Mouse (Mus musculus) liver, embryonic 11.5 days (tissue): ENCODE measurements around the gene Palld. TPM values are rescaled to one million over a fixed set of nuclear protein-coding genes. Genes with fewer than 3 reads are reported as not detected.

ENCODE experiments used
- ATAC-seq: fragments of 200-750 bp; cut with Nextera tagmentation; replicated peaks from 2 replicates; pipeline ENCODE4 v1.8.0; 2017; ENCODE audit warnings: moderate number of reproducible peaks, mild to moderate bottlenecking, moderate TSS enrichment, moderate library complexity; ENCODE audit not compliant: low FRiP score
- DNase-seq: peaks from one replicate; pipeline ENCODE4 v3.0.0-alpha.2; 2017; ENCODE audit warnings: low spot score
- H3K27ac ChIP-seq: fragments of 300-500 bp; sonication (generic); 2 replicates; pipeline ENCODE4 v1.5.1; 2014; ENCODE audit warnings: mild to moderate bottlenecking, low read depth, low read length, control low read depth
- H3K27me3 ChIP-seq: fragments of 300-500 bp; sonication (generic); replicated peaks from 2 replicates; pipeline ENCODE4 v1.6.1; 2014; ENCODE audit warnings: low read length, mixed read lengths; ENCODE audit not compliant: control insufficient read depth, insufficient read depth
- H3K36me3 ChIP-seq: fragments of 300-500 bp; sonication (generic); 2 replicates; pipeline ENCODE4 v1.6.1; 2014; ENCODE audit warnings: mild to moderate bottlenecking, low read length, moderate library complexity, mixed read lengths; ENCODE audit not compliant: control insufficient read depth, insufficient read depth
- H3K4me1 ChIP-seq: fragments of 300-500 bp; sonication (generic); replicated peaks from 2 replicates; pipeline ENCODE4 v1.6.1; 2014; ENCODE audit warnings: low read length, mixed read lengths; ENCODE audit not compliant: control insufficient read depth, insufficient read depth
- H3K4me2 ChIP-seq: fragments of 300-500 bp; sonication (generic); 2 replicates; pipeline ENCODE4 v1.6.1; 2014; ENCODE audit warnings: mild to moderate bottlenecking, control low read depth, moderate library complexity
- H3K4me3 ChIP-seq: fragments of 300-500 bp; sonication (generic); 2 replicates; pipeline ENCODE4 v1.5.1; 2014; ENCODE audit warnings: low read depth, low read length, control low read depth
- H3K9ac ChIP-seq: fragments of 300-500 bp; sonication (generic); 2 replicates; pipeline ENCODE4 v1.6.1; 2014; ENCODE audit warnings: low read depth, low read length, control low read depth
- H3K9me3 ChIP-seq: fragments of 300-500 bp; sonication (generic); 2 replicates; pipeline ENCODE4 v1.6.1; 2016; ENCODE audit warnings: low read length, inconsistent platforms, mixed read lengths; ENCODE audit not compliant: control insufficient read depth
- WGBS: fragments of 180-500 bp; shearing (Covaris S2); extraction: QIAGEN DNeasy Blood & Tissue Kit; methylation state at CpG from one replicate; pipeline ENCODE4 v1.1.7; 2014; 5-methylcytosine and 5-hydroxymethylcytosine counted together
- polyA plus RNA-seq: library from polyadenylated mRNA; unstranded; fragments of >200 nt; fragmentation: Nextera tagmentation; extraction: Ambion mirVana; gene quantifications from 2 replicates; pipeline ENCODE4 v1.2.1, GENCODE M21; 2014

The Palld gene
- polyA plus RNA-seq, 1 experiment from 2014 or later, result 22.9 TPM

- H3K4me3 ChIP-seq, result no peak overlapping the region
- H3K36me3 ChIP-seq, result no peaks in the 10 kb centered on the region
- DNase-seq (no peak), ATAC-seq (no peak)
- H3K9ac ChIP-seq, result no peak overlapping the region
- H3K4me2 ChIP-seq, result no peak overlapping the region
- no peaks in the 10 kb centered on the region for H3K27me3 ChIP-seq
- H3K9me3 ChIP-seq, result no peaks in the 10 kb centered on the region
- no peak overlapping the region for H3K27ac ChIP-seq
- WGBS, result 85% methylated on average over 14 of the region's 14 CpGs
- H3K4me1 ChIP-seq, result no peaks in the 10 kb centered on the region
Measured at GRCm38 (mm10) chr8:61480260-61480967, 422.1 kb downstream of the Palld start.

GRCm38 (mm10) chr8:61479506-61480214, 422.8 kb downstream of the Palld start:
- Histone ChIP-seq H3K27me3 (no peaks in the 10 kb centered on the region), H3K36me3 (no peaks in the 10 kb centered on the region), H3K4me1 (no peaks in the 10 kb centered on the region), H3K4me2 (no peak overlapping the region), H3K9ac (no peak overlapping the region), H3K27ac (no peak overlapping the region), H3K4me3 (no peak overlapping the region), H3K9me3 (no peaks in the 10 kb centered on the region)
- DNase-seq, result peak; percentile 32
- 49% methylated on average over 11 of the region's 11 CpGs for WGBS
- ATAC-seq, result 0 out of 2 replicates have a peak, but pooled peaks have one; percentile 26

- no peaks in the 10 kb centered on the region for H3K4me1 ChIP-seq
- no peak overlapping the region for H3K9ac ChIP-seq
- H3K27ac ChIP-seq, result no peak overlapping the region
- H3K36me3 ChIP-seq, result no peaks in the 10 kb centered on the region
- no peak overlapping the region for H3K4me2 ChIP-seq
- DNase-seq (no peak), ATAC-seq (no peak)
- no peaks in the 10 kb centered on the region for H3K9me3 ChIP-seq
- WGBS, result 75% methylated on average over 8 of the region's 8 CpGs
- no peak overlapping the region for H3K4me3 ChIP-seq
- no peaks in the 10 kb centered on the region for H3K27me3 ChIP-seq
Measured at GRCm38 (mm10) chr8:61478793-61479192, 423.7 kb downstream of the Palld start.

- WGBS, result 93% methylated on average over 4 of the region's 4 CpGs
- Histone ChIP-seq H3K4me3 (no peak overlapping the region), H3K9me3 (no peaks in the 10 kb centered on the region), H3K9ac (no peak overlapping the region), H3K4me2 (no peak overlapping the region), H3K4me1 (no peaks in the 10 kb centered on the region), H3K27ac (no peak overlapping the region), H3K27me3 (no peaks in the 10 kb centered on the region), H3K36me3 (no peaks in the 10 kb centered on the region)
- no peak for ATAC-seq
- DNase-seq, result no peak
Measured at GRCm38 (mm10) chr8:61478150-61478549, 424.3 kb downstream of the Palld start.

GRCm38 (mm10) chr8:61476160-61476559, 426.3 kb downstream of the Palld start:
- no peaks in the 10 kb centered on the region for H3K27me3 ChIP-seq
- ATAC-seq, result no peak
- no peaks in the 10 kb centered on the region for H3K4me1 ChIP-seq
- 89% methylated on average over 9 of the region's 9 CpGs for whole genome bisulfite sequencing
- no peak overlapping the region for H3K4me2 ChIP-seq
- H3K9me3 ChIP-seq, result no peaks in the 10 kb centered on the region
- H3K9ac ChIP-seq, result no peak overlapping the region
- DNase-seq, result no peak
- H3K36me3 ChIP-seq, result no peaks in the 10 kb centered on the region
- no peak overlapping the region for H3K27ac ChIP-seq
- no peak overlapping the region for H3K4me3 ChIP-seq

- DNase-seq (no peak), ATAC-seq (no peak)
- H3K27ac ChIP-seq, result no peak overlapping the region
- H3K4me3 ChIP-seq, result no peak overlapping the region
- H3K9me3 ChIP-seq, result no peaks in the 10 kb centered on the region
- no peak overlapping the region for H3K4me2 ChIP-seq
- no peaks in the 10 kb centered on the region for H3K27me3 ChIP-seq
- no peak overlapping the region for H3K9ac ChIP-seq
- no peaks in the 10 kb centered on the region for H3K4me1 ChIP-seq
- 51% methylated on average over 6 of the region's 6 CpGs for WGBS
- no peaks in the 10 kb centered on the region for H3K36me3 ChIP-seq
Measured at GRCm38 (mm10) chr8:61475251-61475673, 427.2 kb downstream of the Palld start.

- Histone ChIP-seq H3K9ac (no peak overlapping the region), H3K4me2 (no peak overlapping the region), H3K27ac (no peak overlapping the region), H3K4me1 (no peaks in the 10 kb centered on the region), H3K4me3 (no peak overlapping the region), H3K27me3 (no peaks in the 10 kb centered on the region), H3K36me3 (no peaks in the 10 kb centered on the region), H3K9me3 (no peaks in the 10 kb centered on the region)
- ATAC-seq (no peak), DNase-seq (no peak)
- 80% methylated on average over 4 of the region's 4 CpGs for WGBS
Measured at GRCm38 (mm10) chr8:61470213-61470612, 432.3 kb downstream of the Palld start.

GRCm38 (mm10) chr8:61467553-61467815, 435.0 kb downstream of the Palld start:
- no peaks in the 10 kb centered on the region for H3K27me3 ChIP-seq
- ATAC-seq (no peak), DNase-seq (no peak)
- H3K9ac ChIP-seq, result no peak overlapping the region
- H3K9me3 ChIP-seq, result no peaks in the 10 kb centered on the region
- no peak overlapping the region for H3K4me3 ChIP-seq
- WGBS, result 83% methylated on average over 3 of the region's 3 CpGs
- no peak overlapping the region for H3K27ac ChIP-seq
- H3K4me1 ChIP-seq, result no peaks in the 10 kb centered on the region
- no peak overlapping the region for H3K4me2 ChIP-seq
- H3K36me3 ChIP-seq, result no peaks in the 10 kb centered on the region
